Mouse (Mus musculus) spleen, embryonic (tissue): ENCODE data around the gene Mrps35.

Experiments
- CTCF ChIA-PET: fragments of 350-600 bp; sonication (Branson Sonifier 250); formaldehyde crosslinking; loops from one replicate; lab custom pipeline; 2022; lab: Charles Lee

Mrps35 gene

DNA sequence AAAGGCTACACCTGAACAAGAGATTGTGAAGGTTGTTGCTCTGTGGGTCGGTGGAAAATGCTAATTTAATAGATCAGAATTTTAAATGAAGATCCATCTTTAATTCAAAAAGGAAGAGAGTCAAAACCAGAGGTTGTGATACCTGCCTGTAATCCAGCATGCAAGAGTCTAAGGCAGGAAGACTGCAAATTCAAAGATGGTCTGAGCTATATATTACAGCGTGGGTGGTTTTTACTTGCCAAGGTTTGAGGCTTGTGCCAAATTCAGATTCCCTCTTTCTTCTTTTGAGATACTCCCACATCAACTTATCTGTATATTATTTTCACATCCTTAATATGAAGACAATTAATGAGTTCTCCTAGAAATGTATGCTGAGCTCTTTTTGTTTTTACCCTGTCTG is 14.2 kb upstream of the Mrps35 start:
- CTCF ChIA-PET, result no interaction called here

DNA sequence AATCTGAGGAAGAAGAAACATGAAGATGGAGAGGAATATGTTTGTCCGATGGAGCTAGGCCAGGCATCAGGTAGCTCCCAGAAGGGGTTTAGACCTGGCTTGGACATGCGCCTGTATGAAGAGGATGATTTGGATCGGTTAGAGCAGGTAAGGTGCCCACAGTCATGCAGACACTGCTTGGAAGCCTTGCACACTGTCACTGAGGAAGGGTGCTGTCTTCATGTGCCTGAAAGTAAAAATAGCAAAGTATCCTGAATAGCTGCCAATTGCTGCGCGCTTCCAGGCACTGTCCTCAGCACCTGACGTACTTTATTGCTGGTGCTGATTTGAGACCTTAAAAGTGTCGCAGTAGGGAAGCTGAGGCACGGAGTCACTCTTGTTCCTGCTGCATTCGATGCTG is 13.0 kb upstream of the Mrps35 start:
- CTCF ChIA-PET, result interaction anchor here (0.5 kb wide), 1 partner anchor 211 kb away, joined by 9 read pairs; no protein-coding TSS in a partner anchor

DNA sequence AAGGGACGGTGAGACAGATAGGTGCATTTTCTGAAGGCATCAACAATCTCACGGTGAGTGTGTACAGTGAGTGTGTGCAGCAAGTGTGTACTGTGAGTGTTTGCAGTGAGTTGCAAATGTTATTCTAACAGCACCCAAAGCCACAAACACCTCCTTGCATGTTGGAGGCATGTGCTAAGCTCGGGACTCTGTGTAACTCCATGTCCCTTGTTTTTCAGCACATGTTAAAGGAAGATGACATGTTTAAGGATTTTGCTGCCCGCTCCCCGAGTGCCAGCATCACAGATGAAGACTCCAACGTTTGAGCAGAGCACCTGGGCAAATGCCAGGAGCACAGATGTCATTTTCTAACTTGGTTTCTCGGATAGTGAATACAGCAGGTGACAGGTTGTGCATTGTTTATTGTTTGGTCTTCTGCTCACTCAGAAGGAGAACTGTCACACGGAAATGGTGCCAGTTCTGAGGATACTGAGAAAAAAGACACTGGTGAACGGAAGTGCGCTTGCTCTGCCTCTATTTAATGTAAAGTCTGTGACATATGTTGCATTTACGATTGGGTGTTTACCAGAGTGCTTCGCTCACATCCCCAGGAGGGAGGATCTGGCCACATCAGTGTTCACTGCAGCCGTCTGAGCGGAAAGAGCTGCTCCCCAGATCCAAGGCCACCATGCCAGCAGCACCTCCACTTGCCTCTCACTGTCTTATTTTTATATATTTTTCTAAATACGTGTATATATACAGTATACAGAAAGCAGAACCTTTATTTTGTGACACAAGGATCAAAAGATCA is 12.3 kb upstream of the Mrps35 start:
- CTCF ChIA-PET, result no interaction called here

DNA sequence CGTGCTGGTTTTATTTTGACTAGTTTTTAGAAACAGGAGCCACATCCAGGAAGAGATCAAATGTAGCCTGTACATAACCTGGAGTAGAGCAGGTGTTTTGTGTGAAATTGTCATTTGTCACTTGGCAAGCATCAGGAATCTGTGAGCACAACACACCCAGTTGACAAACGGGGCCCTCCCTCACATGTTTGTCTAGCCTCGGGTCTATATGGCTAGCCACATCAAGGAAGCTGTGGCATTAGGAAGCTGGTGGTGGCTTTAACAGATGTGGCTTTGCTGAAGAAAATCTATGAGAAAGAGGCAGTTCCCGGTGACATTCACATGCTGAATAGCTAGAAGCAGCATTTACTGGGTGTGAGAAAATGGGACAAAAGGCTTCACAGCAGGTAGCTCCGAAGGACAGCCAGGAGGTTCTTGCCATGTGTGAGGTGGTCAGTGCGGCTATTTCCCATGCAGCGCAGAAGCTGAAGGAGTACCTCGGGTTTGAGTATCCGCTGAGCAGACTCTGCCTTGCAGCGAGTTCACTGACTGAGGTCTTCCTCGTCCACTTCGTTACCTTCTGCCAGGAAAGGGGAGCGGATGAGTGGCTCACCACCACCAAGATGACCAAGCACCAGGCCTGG is 10.2 kb upstream of the Mrps35 start, which contains the start of gene Rep15:
TSS of gene Rep15 (plus strand) at position 282 of the 623 bp plus-strand sequence.
- CTCF ChIA-PET, result no interaction called here

DNA sequence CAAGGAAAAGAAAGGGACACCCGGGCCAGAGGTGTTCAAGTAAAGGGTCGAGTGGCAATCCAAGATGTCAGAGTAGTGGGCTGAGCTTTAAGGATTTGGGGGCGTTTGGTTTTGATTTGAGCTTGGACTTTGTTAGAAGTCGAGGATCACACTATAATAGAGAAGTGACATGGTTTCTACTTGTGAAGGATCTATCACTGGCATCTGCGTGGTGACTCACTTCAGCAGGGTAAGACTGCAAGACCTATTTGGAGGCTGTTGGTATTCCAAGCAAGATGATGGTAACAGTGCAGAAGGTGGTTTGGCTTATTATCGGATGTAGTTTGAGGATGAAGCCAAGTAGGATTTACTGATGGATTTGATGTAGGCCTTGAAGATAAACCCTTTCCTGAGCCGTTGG is 1.1 kb downstream of the Mrps35 start:
- CTCF ChIA-PET, result no interaction called here

DNA sequence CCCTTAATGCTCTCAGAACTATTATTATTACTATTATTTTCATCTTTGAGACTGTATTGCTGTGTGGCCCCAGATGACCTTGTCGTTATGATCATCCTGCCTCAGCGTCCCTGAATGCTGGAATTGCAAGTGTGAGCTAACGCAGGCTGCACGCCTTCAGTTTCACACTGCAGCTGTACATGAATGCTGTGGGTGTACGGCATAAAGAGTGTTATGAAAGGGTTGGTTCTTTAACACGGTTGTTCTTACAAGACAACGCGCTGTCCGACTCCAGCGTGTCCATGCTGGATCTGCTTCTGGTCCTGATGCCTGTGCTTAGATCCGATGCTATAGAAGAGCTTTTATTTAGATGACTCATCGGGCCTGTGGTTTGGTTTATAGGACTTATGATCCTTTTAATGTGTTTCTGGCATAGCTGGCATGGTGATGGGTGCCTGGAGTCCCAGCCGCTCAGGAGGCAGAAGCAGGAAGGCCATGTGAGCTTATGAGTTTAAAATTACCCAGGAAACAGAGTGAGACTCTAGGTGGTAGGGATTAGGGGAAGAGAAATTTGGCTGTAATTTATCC is 6.8 kb downstream of the Mrps35 start:
- CTCF ChIA-PET, result no interaction called here

DNA sequence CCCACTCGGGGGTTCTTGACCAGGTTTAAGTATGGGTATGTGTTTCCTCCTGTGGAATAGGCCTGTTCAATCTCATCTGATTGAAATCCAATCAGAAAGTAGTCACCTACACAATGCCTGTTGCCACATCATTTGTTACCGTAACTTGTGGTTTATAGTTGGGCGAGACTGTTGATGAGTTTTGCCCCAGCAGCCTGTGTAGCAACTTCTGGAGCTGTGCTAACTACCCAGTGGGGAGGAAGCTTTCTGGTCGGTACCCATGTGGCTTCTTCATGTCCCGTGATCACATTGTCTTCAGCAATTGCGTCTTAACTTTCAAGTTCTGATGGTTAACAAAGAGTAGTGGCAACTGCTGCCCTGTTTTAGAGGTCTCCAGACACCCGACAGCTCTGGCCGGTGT is 9.1 kb downstream of the Mrps35 start:
- CTCF ChIA-PET, result no interaction called here

DNA sequence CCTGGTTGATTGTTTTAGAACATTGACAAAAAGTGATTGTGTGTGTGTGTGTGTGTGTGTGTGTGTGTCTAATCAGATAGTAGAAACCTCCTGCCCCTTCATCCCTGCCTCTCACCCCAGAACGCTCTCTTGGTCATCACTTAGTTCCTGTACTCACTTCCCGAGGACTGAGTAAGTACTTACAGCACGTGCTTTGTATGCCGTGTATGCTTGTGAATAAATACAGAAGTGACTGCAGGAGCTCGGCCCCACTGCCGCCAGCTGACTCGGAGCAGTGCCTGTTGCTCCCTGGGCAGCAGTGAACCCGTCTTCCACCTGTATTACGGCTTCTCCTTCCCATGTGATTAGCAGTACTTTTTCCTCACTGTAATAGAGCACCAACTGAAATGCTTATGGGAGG is 9.9 kb downstream of the Mrps35 start:
- CTCF ChIA-PET, result interaction anchor here (0.7 kb wide), 1 partner anchor 182 kb away, joined by 4 read pairs; no protein-coding TSS in a partner anchor

DNA sequence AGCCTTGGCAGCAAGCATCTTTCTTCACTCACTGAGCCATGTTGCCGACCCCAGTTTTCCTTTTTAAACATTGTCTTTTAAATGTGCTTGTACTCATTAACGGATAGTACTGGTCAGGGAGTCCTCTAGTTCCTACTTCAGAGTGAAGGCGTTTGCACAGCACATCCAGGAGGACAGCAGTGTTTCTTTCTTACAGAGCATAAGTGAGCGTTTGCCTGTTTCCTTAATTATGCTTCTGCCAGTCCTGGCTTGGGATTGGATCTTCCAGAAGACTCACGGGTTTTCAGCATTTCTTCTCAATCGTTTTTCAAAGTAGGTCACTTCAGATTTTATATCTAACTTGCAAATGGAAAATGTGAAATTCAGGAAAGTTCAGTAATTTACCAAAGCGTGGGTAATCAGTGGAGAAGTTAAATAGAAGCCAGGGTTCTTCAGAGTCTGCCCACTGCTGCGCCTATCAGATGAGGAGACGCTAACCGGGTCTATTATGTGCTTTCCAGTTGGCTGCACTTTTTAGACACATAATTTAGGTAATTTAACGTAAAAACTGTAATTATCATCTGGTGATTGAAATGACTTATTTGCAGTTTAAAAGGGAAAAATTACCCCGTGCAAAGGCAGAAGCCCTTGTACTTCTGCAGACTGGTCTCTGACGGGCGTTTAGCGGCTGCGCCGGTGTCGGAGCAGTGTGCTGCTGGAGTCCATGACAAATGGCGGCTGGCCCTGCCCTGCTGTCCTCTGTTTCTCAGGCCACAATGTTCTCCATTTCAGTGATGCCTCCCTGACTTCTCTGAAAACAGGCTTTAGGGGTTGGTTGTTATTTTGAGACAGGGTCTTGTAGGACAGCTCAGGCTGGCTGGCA is 11.5 kb downstream of the Mrps35 start:
- CTCF ChIA-PET, result no interaction called here

DNA sequence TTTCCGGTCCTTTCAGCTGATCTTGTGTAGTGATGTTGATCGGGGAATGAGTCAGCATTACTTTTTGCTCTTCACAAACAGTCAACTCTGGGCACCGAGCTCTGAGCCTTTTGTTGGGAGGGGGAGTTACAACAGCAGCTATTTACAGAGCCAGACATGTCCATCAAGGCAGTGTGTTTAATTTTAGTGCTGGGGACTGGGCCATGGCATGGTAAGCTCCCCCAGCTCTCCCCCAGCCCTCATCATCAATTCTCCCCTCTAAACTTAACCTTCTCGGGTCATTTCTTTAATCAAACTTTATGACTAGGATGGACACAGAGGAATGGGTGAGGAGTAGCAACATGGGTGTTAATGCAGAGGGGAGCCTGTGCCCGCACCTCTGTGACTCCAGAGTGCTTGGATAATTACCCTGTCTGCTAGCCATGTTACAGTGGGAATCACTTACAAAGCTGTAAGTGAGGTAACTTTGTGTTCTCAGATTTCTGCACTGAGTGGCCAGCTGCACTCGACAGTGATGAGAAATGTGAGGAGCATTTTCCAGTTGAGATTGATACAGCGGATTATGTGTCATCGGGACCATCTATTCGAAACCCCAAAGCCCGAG is 12.9 kb downstream of the Mrps35 start:
- CTCF ChIA-PET, result no interaction called here

DNA sequence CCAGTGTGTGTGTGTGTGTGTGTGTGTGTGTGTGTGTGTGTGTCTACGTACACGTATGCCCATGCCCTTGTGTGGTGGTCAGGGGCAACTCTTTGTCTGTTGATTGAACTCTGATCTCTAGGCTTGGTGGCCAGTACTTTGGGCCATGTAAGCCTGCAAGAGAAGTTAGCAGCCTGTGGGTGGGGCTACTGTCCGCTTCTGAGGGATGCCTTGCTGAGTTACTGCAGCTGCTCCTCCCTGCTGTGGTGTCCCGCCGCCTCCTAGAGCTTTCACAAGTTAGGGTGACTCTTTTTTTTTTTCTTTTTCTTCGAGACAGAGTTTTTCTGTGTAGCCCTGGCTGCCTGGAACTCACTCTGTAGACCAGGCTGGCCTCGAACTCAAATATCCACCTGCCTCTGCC is 16.8 kb downstream of the Mrps35 start:
- CTCF ChIA-PET, result no interaction called here

DNA sequence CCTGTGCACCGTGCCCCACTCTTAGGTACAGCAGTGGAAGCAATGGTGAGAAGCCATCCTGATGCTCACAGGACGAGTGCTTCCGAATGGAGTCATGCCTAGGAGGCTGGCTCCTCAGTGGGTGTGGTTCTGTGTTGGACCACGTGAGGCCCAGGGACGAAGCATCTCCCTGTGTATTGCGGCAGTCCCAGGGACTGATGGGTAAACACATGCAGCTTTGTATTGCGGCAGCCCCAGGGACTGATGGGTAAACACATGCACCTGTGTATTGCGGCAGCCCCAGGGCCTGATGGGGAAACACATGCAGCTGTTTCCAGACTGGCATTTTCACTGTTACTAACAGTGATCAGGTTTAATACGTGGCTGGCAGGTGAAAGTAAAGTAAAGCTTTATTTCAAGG is 19.1 kb downstream of the Mrps35 start:
- CTCF ChIA-PET, result no interaction called here

DNA sequence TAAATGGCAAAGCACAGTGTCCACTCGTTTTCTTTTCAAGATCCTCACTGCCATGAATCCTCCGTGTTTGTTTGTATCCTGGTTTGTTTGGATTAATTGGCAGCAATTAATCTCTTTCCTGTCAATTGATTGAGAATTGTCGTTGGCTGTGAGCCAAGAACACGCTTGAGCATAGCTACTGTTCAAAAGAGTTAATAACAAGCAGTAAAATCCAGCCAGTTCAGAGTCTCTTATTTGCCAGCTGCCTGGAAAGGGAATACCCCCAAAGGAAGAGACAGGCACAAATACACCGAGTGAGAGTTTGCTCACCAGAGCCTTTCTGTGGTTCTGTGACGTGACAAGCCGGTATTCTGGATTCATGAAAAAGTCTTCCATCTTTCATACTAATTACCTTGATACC is 19.5 kb downstream of the Mrps35 start:
- CTCF ChIA-PET, result no interaction called here

DNA sequence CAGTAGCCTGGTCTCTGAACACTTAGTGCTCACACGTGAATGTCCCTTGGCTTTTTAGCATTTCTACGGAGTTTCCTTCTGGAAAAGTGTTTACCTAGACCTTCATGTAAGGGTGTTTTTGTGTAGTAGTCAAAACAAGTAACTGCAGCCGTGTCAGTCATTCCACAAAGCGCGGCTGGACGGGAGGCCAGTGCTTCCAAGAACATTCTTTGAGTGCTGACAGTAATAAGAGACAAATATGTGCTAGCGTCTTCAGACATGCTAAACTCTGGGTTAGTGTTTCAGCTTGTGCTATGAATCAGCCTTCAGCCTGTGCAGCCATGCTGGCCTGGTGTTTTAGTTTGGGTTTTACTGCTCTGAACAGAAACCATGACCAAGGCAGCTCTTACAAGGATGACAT is 20.1 kb downstream of the Mrps35 start:
- CTCF ChIA-PET, result no interaction called here

DNA sequence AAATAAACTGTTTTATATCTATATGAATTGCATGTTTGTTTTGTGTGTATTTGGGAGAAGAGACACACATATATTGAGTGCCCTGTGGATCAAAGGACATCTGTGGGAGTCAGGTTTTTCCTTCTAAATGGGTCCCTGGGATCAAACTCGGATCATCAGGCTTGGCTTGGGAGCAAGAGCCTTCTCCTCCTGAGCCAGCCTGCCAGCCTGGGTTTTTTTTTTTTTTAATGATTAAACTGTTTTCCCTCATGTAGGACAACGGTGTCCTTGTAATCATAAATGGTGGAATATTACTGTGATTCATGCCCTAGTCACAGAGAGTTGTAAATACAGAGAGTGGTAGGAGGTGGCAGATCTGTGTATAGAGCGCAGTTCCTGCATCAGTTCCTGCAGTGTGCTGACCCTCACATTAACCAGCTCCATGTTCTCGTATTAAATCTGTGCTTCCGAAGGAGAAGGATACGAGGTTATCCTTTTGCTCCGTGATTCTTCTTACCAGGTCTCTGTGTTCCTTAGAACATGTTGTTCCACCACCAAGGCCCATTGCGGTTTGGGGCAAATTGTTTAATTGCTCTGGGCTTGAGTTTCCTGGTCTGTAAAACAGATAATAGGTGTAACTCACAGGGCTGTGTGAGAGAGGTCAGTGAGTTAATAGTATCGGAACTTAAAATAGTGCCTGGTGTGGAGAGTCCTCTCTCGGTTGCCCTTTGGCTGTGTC is 21.8 kb downstream of the Mrps35 start:
- CTCF ChIA-PET, result no interaction called here

DNA sequence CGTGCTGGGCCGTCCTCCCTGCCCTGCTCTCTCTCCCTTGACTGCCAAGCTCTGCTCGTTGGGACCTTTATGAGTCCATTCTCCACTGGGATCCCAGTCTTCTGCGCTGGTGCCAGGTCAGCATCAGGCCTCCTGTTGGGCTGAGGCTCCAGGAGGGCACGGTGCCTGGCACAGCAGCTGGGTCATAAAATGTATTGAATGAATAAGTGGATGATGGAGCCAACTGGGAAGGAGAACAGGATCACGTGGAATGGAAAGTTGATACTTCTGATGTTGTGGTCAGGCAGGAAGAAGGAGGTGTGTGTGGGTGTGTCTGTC is 22.3 kb downstream of the Mrps35 start:
- CTCF ChIA-PET, result no interaction called here

DNA sequence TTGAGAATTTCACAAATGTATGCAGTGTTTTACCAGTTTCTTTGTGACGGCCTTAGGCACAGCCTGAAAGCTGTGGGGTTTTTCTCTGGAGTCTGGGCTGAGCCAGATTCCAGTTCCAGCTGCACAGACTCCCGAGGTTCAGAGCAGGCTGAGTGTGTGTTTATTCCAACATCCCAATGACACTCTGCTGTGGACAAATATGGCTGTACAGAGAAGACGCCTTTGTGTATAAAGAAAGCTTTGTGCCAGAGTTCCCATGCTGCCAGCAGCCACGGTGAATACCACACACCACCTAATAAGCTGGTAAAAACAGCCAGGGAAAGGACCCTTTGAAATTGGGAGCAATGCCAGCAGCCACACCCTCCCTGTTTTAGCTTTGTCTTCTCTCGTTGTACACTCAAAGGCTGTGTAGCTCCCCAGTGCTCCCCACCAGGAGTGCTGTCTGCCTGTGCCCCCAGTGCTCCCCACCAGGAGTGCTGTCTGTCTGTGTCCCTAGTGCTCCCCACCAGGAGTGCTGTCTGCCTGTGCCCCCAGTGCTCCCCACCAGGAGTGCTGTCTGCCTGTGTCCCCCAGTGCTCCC is 33.3 kb downstream of the Mrps35 start:
- CTCF ChIA-PET, result no interaction called here

DNA sequence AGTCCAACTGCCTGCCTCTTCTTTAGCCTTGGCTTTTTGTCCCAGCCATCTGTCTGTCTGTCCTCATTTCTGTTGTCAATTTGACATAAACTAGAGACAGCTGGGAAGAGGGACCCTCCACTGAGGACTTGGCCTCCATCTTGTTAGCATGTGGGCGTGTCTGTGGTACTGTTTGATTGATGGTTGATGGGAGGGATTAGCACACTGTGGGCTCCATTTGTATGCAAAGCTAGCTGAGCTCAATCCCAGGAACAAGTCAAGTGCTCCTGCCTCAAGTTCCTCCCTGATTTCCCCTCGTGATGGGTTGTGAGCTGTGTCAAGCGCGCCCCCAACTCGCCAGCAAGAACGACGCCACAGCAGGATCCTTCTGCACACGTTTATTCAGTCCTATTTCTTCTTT is 34.3 kb downstream of the Mrps35 start:
- CTCF ChIA-PET, result no interaction called here

DNA sequence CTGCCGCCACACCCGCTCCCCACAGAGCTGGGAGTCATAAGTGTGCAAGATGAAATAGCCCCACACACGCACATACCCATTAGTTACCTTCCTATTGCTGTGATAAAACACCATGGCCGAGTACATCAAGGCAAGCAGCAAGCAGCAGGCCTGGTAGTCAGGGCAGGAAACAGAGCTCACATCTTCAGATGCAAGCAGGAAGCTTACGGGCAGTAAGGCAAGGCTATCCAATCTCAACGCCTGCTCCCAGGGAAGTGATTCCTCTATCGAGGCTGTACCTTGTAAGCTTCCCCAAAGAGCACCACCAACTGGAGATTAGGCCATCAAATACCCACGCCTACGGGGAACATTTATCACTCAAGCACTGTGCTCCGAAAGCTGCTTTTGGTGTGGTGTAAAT is 37.4 kb downstream of the Mrps35 start:
- CTCF ChIA-PET, result no interaction called here

DNA sequence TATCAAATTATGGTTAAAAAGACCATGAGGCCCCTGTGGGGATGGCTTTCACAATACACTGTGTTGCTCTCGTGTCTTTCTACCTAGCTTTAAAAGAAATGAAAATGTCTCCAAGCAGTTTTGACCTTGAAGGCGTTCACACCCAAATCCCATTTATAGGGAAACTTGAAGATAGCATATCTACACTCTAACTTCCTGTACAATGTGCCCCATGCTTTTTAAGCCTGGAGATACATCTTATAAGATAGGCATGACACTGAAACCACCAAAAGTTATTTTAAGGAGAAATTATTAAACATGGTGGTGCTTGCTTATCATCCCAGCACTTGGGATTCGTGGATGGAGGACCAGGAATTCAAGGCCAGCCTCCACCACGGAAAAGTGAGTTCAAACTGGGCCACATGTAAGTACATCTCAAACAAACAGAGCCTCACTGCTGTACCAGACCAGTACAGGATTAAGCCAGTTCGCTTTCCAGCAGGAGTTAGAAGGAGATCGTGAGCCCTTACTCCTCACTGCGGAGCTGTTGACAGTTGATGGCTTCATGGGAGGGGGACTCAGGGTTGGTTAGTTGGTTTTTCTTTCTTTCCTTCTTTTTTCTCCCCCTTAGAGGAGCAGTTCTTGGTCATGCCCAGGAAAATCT is 43.0 kb downstream of the Mrps35 start:
- CTCF ChIA-PET, result no interaction called here
